Mouse (Mus musculus) thymus, adult 18-20 months (tissue): ENCODE data around the gene Prkcg.

Source experiments
- DNase-seq, 2 experiments: peaks; one replicate each; pipeline ENCODE4 v3.0.0; 2022; ENCODE audit warnings: mixed read lengths in 2 of 2

Gene Prkcg

GRCm38 (mm10) chr7:3327961-3328360, 39.0 kb downstream of the Prkcg start:
- no peak for DNase-seq

DNA sequence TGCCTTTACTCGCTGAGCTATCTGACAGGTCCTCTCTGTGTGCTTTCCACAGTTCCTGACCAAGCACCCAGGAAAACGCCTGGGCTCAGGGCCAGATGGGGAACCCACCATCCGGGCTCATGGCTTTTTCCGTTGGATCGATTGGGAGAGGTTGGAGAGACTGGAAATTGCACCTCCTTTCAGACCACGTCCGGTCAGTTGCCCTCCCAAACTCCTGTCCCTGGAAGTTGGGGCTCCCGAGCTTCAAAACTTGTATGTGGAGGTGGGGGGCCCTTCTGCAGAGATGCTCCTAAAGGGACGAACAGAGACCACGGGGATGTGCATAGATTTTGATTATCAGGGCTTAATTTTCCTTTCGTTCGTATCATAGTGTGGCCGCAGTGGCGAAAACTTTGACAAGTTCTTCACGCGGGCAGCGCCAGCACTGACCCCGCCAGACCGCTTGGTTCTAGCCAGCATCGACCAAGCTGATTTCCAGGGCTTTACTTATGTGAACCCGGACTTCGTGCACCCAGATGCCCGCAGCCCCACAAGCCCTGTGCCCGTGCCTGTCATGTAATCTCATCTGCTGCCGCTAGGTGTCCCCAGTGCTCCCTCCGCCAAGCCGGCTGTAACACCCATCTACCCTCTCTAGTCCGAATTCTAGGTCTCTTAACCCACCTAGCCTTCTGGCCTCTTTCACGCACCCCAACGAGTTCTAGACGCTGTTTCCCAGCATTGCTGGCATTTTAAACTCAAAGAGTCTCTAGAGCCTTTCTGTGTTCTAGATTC, 41.0 kb downstream of the Prkcg start:
- peak; percentile 19 to 30 for DNase-seq

DNA sequence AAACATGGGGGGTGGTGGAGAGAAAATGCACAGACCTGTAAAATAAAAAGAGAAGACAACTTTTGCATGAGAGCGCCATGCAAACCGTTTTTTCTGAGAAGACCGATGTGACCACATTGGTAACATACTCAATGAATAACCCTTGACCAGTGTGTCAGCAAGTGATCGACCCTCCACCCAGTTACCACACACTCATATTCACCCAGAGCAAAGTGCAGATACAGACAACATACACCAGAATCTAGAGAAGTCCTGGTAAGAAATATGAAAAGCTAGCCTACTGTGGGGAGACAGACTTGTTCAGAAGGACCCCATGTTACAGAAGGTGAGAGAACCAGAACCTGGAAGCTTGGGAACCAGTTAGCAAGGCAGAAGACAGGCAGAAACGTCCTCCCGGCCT, 42.2 kb downstream of the Prkcg start:
- DNase-seq: no peak

DNA sequence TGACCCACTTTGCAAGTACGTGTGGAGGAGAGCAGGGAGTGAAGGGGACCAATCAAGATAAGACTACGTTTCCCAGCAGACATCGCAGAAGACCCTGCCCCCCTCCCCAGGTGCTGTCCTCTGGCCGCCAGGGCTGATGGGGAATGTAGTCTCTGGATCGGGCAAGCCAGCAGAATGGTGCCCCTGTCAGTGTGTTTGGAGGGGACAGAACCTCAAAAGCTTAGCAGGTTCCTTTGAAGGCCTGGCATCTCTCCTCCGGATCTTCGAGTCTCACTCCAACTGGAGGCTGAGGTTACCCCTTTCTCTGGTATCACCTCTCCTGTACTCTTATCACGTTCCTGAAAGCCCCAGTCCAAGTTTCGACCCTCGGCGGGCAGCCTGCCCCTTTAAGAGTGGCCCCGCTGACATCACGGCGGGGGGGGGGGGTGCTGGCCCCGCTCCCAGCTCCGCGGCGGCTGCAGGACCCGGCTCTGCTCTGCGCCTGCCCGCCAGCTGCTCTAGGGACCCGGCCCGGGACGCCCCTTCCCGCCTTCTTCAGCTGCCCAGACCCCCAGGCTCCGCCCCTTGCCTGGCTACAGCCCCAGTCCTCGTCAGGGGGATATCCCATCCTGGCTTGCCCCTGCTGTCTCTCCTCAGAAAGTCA, 42.7 kb downstream of the Prkcg start:
- DNase-seq: peak in 1 of 2 experiments; percentile 5

GRCm38 (mm10) chr7:3332224-3332615, 43.2 kb downstream of the Prkcg start:
- DNase-seq: no peak

DNA sequence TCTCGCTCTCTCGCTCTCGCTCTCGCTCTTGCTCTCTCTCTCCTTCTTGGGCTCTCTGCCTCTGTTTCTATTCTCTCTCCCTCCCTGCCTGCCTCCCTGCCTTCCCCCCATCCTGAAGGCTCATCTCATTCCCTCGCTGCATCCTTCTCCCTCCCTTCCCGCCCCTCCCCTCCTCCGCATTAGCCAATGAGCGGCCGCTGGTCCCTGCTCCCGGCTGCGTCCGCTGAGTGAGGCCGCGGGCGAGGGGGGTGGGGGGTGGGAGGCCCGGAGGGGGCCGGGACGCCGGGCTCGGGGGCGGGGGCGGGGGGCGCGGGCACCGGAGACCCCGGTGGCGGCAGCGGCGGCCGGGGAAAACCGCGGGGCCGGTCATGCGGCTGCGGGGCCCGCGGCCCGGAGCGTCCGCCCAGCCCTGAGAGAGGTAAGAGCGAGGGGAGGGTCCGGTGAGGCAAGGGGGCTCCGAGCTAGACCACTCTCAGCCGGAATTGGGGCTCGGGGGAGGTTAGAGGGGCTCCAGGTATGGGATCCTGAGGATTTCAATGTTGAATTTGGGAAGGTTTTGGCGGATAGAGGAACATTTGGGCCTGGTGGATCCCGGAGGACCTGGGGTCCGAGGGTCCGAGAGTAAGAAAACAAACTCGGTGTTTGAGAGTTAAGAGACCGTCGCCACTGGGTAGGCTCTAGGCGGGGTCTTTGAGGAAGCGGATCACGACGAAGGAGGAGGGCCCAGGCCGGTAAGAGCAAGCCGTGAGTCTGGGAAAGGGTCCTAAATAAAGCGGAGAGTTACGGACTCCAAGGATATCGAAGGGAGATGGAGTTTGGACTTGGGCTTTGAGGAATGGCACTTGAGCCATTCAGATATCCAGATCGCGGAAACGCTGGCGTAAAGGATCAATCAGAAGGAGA, 43.9 kb downstream of the Prkcg start, which contains the start of gene Cacng7:
Gene Cacng7 (plus strand): TSS at position 337 of the 903 bp plus-strand sequence.
- no peak for DNase-seq

- DNase-seq: no peak
Observed at GRCm38 (mm10) chr7:3333542-3333941, 44.6 kb downstream of the Prkcg start.

DNA sequence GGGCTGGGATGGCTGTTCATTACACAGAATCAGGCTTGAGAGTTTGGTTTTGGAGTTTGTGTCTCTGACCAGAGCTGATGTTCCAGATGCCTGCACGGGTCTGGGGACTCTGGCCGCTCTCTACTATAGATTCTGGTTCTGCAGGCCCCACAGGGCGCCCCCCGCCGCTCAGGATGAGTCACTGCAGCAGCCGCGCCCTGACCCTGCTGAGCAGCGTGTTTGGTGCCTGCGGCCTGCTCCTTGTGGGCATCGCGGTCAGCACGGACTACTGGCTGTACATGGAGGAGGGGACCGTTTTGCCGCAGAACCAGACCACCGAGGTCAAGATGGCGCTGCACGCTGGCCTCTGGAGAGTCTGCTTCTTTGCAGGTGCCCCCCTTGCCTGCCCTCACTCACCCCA, 47.4 kb downstream of the Prkcg start:
- no peak for DNase-seq

GRCm38 (mm10) chr7:3338286-3338935, 49.4 kb downstream of the Prkcg start:
- DNase-seq: no peak

GRCm38 (mm10) chr7:3339010-3339409, 50.0 kb downstream of the Prkcg start:
- DNase-seq: no peak

DNA sequence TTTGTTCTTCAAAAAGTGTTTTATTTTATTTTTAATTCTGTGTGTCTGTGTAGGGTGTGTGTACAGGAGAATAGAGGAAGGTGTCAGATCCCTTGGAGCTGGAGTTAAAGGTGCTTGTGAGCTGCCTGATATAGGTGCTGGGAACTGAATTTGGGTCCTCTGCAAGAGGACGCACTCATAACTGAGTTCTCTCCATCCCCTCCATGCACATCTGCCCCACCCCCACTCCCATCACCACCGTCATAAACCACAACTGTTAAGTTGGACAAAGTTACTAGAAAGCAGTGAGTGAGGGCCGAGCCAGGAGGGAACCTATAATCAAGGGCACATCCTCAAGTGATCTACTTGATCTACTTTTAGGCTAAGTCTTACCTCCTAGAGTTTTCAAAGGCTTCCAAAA, 54.9 kb downstream of the Prkcg start:
- DNase-seq: no peak

GRCm38 (mm10) chr7:3345301-3345700, 56.3 kb downstream of the Prkcg start:
- DNase-seq: no peak

DNA sequence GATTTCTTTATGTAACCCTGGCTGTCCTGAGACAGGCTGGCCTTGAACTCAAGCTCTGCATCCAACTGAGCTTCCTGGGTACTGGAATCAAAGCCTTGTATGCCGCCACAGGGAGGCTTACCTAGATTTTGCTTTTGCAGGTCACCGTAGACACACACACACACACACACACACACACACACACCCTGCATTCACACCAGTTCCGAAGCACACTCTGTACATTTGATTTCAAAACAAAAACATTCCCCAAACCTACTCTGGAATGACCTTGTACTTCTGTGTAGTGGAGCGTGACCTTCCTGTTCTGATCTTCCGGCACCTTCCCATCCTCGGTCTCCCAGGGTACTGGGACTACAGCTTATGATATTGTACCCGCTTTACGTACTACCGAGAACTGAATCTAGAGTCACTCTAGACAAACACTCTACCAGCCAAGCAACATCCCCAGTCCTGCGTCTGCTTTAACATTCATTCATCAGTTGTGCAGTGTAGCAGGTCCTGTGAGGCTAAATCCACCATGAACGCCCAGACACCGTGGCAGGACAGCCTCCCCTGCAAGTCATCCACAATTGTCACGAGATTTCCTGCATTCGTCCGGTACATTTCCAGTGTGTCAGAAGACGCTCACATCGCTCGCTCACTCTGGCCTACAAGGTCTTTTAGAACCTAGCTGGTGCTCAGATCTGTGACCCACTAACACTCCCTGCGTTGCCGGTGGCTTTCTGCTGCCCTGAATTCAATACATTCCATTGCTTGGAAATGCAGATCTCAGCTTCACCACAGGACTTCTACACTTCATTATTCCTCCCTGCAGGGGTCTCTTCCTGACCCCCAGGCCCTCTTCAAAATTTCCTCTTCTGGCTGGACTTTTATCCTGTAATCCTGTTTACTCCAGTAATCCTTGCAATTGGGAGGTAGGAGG, 58.6 kb downstream of the Prkcg start:
- no peak for DNase-seq

GRCm38 (mm10) chr7:3348326-3348725, 59.3 kb downstream of the Prkcg start:
- no peak for DNase-seq

GRCm38 (mm10) chr7:3349775-3350174, 60.8 kb downstream of the Prkcg start:
- no peak for DNase-seq

GRCm38 (mm10) chr7:3351536-3351935, 62.6 kb downstream of the Prkcg start:
- DNase-seq: no peak

DNA sequence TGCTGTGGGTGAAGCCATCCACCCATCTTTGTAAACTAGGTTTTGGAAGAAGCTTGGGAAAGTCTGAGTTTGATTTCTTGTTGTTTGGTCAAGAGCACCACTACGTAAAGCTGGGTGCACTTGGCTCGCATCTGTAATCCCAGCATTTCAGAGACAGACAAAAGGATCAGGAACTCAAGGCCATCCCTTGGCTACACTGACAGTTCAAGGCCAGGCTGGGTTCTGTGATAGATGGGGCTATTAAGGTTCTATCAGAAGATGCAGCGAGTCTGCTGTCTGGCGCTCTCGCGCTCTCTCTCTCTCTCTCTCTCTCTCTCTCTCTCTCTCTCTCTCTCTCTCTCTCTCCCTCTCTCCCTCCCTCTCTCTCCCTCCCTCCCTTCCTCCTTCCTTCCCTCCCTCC, 65.9 kb downstream of the Prkcg start:
- DNase-seq: no peak

DNA sequence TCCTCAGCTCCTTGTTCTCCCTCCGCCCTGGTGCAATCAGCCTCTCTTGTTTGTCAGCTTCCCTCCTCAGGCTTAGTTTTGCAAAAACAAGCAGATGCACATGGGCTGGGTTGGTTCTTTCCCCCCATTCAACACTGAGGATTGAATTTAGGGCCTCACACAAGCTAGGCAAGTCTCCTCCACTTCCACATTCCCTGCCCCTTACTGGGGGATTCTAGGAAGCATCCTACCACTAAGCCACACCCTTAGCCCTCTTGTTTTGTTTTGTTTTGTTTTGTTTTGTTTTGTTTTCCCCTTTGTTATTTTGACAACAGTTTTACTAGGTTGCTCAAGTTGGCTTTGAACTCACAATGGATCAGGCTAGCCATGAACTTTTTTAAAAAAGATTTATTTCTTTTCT, 71.7 kb downstream of the Prkcg start:
- DNase-seq: no peak

GRCm38 (mm10) chr7:3365547-3366279, 76.7 kb downstream of the Prkcg start:
- no peak for DNase-seq

DNA sequence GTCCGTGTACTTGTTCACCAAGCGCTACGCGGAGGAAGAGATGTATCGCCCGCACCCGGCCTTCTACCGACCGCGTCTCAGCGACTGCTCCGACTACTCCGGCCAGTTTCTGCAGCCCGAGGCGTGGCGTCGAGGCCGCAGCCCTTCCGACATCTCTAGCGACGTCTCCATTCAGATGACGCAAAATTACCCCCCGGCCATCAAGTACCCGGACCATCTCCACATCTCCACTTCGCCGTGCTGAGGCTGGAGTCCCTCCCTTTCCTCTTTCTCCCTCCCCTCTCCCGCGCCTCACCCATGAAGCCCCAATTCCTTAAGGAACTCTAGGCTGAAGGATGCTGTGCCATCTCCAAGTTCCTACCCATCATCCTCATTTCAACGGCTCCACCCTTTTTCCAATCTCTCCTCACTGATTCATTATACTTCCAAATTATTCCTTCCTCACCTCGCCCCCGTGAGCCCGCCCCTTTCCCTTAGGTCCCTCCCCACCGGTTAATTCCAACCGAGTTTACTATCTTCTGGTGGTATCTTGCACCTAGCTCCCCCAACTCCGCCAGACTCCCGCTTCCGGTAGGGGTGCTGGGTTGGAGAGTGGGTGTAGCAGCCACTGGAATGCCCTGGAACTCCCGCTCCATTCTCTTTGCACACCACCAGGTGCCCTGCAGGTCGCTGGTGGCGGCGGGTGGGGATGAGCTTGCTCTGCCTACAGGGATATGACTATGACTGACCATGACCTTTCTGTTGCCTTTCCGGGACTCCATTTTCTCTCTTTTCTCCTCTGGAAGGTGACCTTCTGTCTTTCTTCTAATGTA, 77.9 kb downstream of the Prkcg start:
- no peak for DNase-seq
